8 mouse cellular contexts compared by ENCODE assay signal in the genomic region with DNA sequence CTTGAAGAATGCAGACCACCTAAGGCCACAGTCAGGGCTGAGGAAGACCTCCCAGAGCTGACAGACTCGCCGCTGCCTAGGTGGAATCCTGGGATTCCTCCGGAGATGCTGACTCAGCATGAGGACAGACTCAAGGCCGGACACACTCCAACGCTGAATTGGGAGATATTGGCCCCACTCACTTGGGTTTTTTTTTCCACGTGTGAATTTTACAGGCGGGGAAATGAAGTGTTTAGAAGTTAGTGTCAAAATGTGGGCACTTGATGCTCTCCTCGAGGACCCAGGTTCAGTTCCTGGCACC. TPM values are rescaled to one million over a fixed set of nuclear protein-coding genes. Genes with fewer than 3 reads are reported as not detected.
DNase-seq lines count a peak whose midpoint lies in the region; ATAC-seq and TF ChIP-seq lines count a peak whose summit lies in the region.

No protein-coding gene starts in this region.

- no peak for TF ChIP-seq CTCF in heart, adult 2 months (IDR thresholded peaks at IDR 0.05)
- TF ChIP-seq CTCF in E14TG2a.4 (conservative IDR thresholded peaks at IDR 0.05; ENCODE audit: low read length) = no peak

- no peaks in the 10 kb centered on the region for H3K9me3 ChIP-seq in E14TG2a.4 (ENCODE audit: low read length)
- no peaks in the 10 kb centered on the region for H3K9me3 ChIP-seq in forebrain, embryonic 13.5 days (replicated peaks)
- H3K9me3 ChIP-seq in liver, embryonic 13.5 days (replicated peaks) = no peaks in the 10 kb centered on the region

- no peak overlapping the region for H3K27ac ChIP-seq in heart, adult 2 months
- no peak overlapping the region for H3K27ac ChIP-seq in forebrain, embryonic 13.5 days
- no peak overlapping the region for H3K27ac ChIP-seq in liver, embryonic 13.5 days

- H3K36me3 ChIP-seq in heart, adult 2 months (ENCODE audit: control insufficient read depth, insufficient read depth, low read length) = no peaks in the 10 kb centered on the region
- peaks cover 10% of the 10 kb centered on the region for H3K36me3 ChIP-seq in E14TG2a.4 (ENCODE audit: insufficient read depth, low read length)
- no peaks in the 10 kb centered on the region for H3K36me3 ChIP-seq in forebrain, embryonic 13.5 days (ENCODE audit: poor library complexity, severe bottlenecking)
- H3K36me3 ChIP-seq in liver, embryonic 13.5 days = no peaks in the 10 kb centered on the region

- H3K27me3 ChIP-seq in heart, adult 2 months (ENCODE audit: control insufficient read depth, insufficient read depth, low read length) = no peaks in the 10 kb centered on the region
- peaks cover 21% of the 10 kb centered on the region for H3K27me3 ChIP-seq in E14TG2a.4 (ENCODE audit: insufficient read depth, low read length)
- H3K27me3 ChIP-seq in forebrain, embryonic 13.5 days = no peaks in the 10 kb centered on the region
- peaks cover 10% of the 10 kb centered on the region for H3K27me3 ChIP-seq in liver, embryonic 13.5 days

- no peak overlapping the region for H3K9ac ChIP-seq in heart, adult 2 months (ENCODE audit: low read depth, low read length)
- H3K9ac ChIP-seq in forebrain, embryonic 13.5 days = peak overlapping the region; percentile 14; the same call in 1 of the 2 replicates
- H3K9ac ChIP-seq in liver, embryonic 13.5 days = no peak overlapping the region

- no peak for TF ChIP-seq POLR2A in heart, adult 2 months (IDR thresholded peaks at IDR 0.05; ENCODE audit: insufficient read depth, low read depth, low read length)

- intact Hi-C loops in heart, adult 2 months (cut with DNase I) = loop anchor here (1.0 to 2.0 kb wide), 2 partner anchors 329 to 426 kb away; no protein-coding TSS in a partner anchor
- intact Hi-C loops in heart, postnatal 25 days (cut with DNase I) = loop anchor here (1.0 to 2.0 kb wide), 2 partner anchors 329 to 426 kb away; no protein-coding TSS in a partner anchor

- H3K4me3 ChIP-seq in heart, adult 2 months = peak overlapping the region; percentile 28
- peak overlapping the region; percentile 27 for H3K4me3 ChIP-seq in E14TG2a.4 (replicated peaks; ENCODE audit: low read length)
- H3K4me3 ChIP-seq in forebrain, embryonic 13.5 days = peak overlapping the region; percentile 12
- H3K4me3 ChIP-seq in liver, embryonic 13.5 days (replicated peaks) = no peak overlapping the region

- TF ChIP-seq EP300 in heart, adult 2 months (IDR thresholded peaks at IDR 0.05; ENCODE audit: insufficient read depth, low read depth, low read length) = no peak

- H3K4me1 ChIP-seq in heart, adult 2 months (ENCODE audit: control insufficient read depth, insufficient read depth, low read length) = no peaks in the 10 kb centered on the region; the same call in 1 of the 2 replicates
- H3K4me1 ChIP-seq in E14TG2a.4 (replicated peaks; ENCODE audit: low read depth, low read length) = peaks cover 10% of the 10 kb centered on the region
- no peaks in the 10 kb centered on the region for H3K4me1 ChIP-seq in forebrain, embryonic 13.5 days
- 0 out of 2 replicates have a peak, but pooled peaks cover 4% of the 10 kb centered on the region for H3K4me1 ChIP-seq in liver, embryonic 13.5 days (replicated peaks)

- H3K79me2 ChIP-seq in heart, adult 2 months (replicated peaks; ENCODE audit: control insufficient read depth, insufficient read depth, low read length) = no peaks in the 10 kb centered on the region

- WGBS in heart, adult 2 months = 35% methylated on average over 8 of the region's 8 CpGs
- WGBS in forebrain, embryonic 13.5 days = 35% methylated on average over 8 of the region's 8 CpGs
- 31% methylated on average over 8 of the region's 8 CpGs for WGBS in liver, embryonic 13.5 days (ENCODE audit: insufficient replicate concordance)

- peak in 1 of 2 experiments; percentile 34 for DNase-seq in heart, adult 2 months
- no peak for DNase-seq in heart, postnatal 25 days (ENCODE audit: low spot score)
- DNase-seq in liver, embryonic 13.5 days = no peak
- DNase-seq in right cerebral cortex, postnatal 4 days = no peak
- no peak for DNase-seq in right cerebral cortex, postnatal 25 days
- no peak for DNase-seq in frontal cortex, postnatal 14 days (ENCODE audit: low spot score in 2 of 2)

- H3K4me2 ChIP-seq in forebrain, embryonic 13.5 days = peak overlapping the region; percentile 48
- peak overlapping the region; percentile 46 for H3K4me2 ChIP-seq in liver, embryonic 13.5 days

- no peak; the same call in 1 of the 2 replicates for ATAC-seq in forebrain, embryonic 13.5 days
- ATAC-seq in liver, embryonic 13.5 days (ENCODE audit: low read depth) = no peak

RNA-seq across cellular contexts. Expression of gene Foxo3, which starts 32.1 kb away (rescaled TPM):
- 10 to 100 TPM; 72.5 to 89.5 TPM for total RNA-seq in heart, adult 2 months (2021)
- polyA plus RNA-seq in heart, adult 2 months (2012; rRNA removed) = 26.7 and 32.7 TPM in 2 replicates
- total RNA-seq in heart, postnatal 25 days (2021) = 10 to 100 TPM; 69.7 to 90.2 TPM
- polyA plus RNA-seq in forebrain, embryonic 13.5 days (2015; fragmentation: Nextera tagmentation; extraction: Ambion mirVana) = 3.4 and 3.8 TPM in 2 replicates
- 14.5 and 15.2 TPM in 2 replicates for polyA plus RNA-seq in liver, embryonic 13.5 days (2015; fragmentation: Nextera tagmentation; extraction: Ambion mirVana)
